In the genomic region with DNA sequence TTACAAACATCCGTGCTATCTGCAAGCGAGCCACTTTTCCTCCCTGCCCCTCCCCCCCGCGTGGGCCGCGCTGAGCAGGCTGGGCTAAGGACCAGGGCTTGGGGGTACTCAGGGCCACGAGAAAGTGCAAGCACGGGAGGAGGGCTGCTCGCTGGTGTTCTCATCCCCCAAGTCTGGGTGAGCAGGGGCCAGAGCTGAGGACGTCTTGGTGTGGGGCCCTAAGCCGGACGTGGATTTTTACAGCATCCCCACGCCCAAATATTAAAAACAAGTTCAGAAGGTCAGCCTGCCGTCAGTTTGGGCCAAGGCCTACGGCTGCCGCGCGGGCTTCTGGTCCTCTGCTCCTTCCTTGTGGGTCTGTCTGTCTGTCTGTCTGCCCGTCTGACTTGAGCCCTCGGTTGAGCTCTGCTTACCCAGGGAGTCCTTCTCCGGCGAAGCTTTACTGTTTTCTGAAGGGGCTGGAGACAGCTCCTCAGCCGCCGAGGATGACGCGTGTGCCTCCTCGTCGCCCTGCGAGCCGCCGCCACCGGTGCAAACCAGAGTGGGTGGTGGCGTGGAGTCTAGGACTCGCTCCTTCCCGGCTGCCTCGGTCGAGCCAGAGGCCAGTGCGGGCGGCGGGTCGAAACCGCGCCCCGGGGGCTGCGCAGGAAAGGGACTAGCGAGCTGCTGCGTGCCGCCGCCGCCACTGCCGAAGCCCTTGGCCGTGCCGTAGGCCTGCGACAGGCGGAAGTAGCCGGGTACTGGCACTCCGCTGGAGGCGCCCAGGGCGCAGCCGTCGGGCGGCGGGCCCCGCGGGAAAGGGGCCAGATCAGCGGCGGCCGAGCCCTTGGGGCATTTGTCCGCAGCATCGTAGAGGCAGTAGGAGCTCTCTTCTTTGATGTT, we compare ENCODE assay signal across 9 mouse cellular contexts. TPM values are rescaled to one million over a fixed set of nuclear protein-coding genes. Genes with fewer than 3 reads are reported as not detected.
DNase-seq lines count a peak whose midpoint lies in the region; ATAC-seq and TF ChIP-seq lines count a peak whose summit lies in the region.
"Had no signal": no experiment of that assay in that cellular context is flagged by ENCODE, and none has a peak within 500 bp of the region (broad histone marks: within the 10 kb centered on the region; RNA-seq: fewer than 3 reads in every experiment).

No protein-coding gene starts in this region.

- peaks cover 90% of the 10 kb centered on the region for H3K27me3 ChIP-seq in lung, embryonic 16.5 days (ENCODE audit: control insufficient read depth, insufficient read depth, low read depth, low read length)
- peaks cover 97% of the 10 kb centered on the region for H3K27me3 ChIP-seq in embryonic facial prominence, embryonic 15.5 days
- no peaks in the 10 kb centered on the region for H3K27me3 ChIP-seq in kidney, postnatal 0 days (ENCODE audit: insufficient read depth, low read length)
- H3K27me3 ChIP-seq in stomach, embryonic 14.5 days (ENCODE audit: control insufficient read depth, insufficient read depth, low read length), result peaks cover 70% of the 10 kb centered on the region
- peaks cover 98% of the 10 kb centered on the region for H3K27me3 ChIP-seq in midbrain, embryonic 14.5 days (ENCODE audit: control insufficient read depth, insufficient read depth, low read length)

- peak overlapping the region; percentile 20 for H3K4me3 ChIP-seq in lung, embryonic 16.5 days (ENCODE audit: low read length)
- peak overlapping the region; percentile 13; the same call in 1 of the 2 replicates for H3K4me3 ChIP-seq in embryonic facial prominence, embryonic 15.5 days (replicated peaks)
- peak overlapping the region; percentile 85 for H3K4me3 ChIP-seq in kidney, postnatal 0 days (replicated peaks; ENCODE audit: low read depth, low read length)
- H3K4me3 ChIP-seq in stomach, embryonic 14.5 days (ENCODE audit: low read depth, low read length), result peak overlapping the region; percentile 8; the same call in 1 of the 2 replicates
- no peak overlapping the region for H3K4me3 ChIP-seq in midbrain, embryonic 14.5 days (replicated peaks; ENCODE audit: low read depth, low read length)

- no peak for TF ChIP-seq CTCF in kidney, postnatal 0 days (IDR thresholded peaks at IDR 0.05; ENCODE audit: low read depth)

- WGBS in lung, embryonic 16.5 days, result under 1% methylated on average over 70 of the region's 70 CpGs
- under 1% methylated on average over 70 of the region's 70 CpGs for WGBS in embryonic facial prominence, embryonic 15.5 days
- under 1% methylated on average over 68 of the region's 70 CpGs for WGBS in kidney, postnatal 0 days
- WGBS in stomach, embryonic 14.5 days, result 2% methylated on average over 70 of the region's 70 CpGs
- under 1% methylated on average over 70 of the region's 70 CpGs for WGBS in midbrain, embryonic 14.5 days

- no peaks in the 10 kb centered on the region for H3K36me3 ChIP-seq in lung, embryonic 16.5 days (ENCODE audit: control insufficient read depth, insufficient read depth, low read length)
- H3K36me3 ChIP-seq in embryonic facial prominence, embryonic 15.5 days, result no peaks in the 10 kb centered on the region
- no peaks in the 10 kb centered on the region; the same call in 1 of the 2 replicates for H3K36me3 ChIP-seq in kidney, postnatal 0 days (ENCODE audit: insufficient read depth, low read length)
- H3K36me3 ChIP-seq in stomach, embryonic 14.5 days (ENCODE audit: control insufficient read depth, insufficient read depth, low read length), result no peaks in the 10 kb centered on the region
- no peaks in the 10 kb centered on the region for H3K36me3 ChIP-seq in midbrain, embryonic 14.5 days (ENCODE audit: control insufficient read depth, insufficient read depth, low read length)

- H3K9me3 ChIP-seq in lung, embryonic 16.5 days (ENCODE audit: control insufficient read depth, low read length), result no peaks in the 10 kb centered on the region
- no peaks in the 10 kb centered on the region for H3K9me3 ChIP-seq in embryonic facial prominence, embryonic 15.5 days (replicated peaks)
- no peaks in the 10 kb centered on the region for H3K9me3 ChIP-seq in kidney, postnatal 0 days (replicated peaks; ENCODE audit: low read length)
- H3K9me3 ChIP-seq in stomach, embryonic 14.5 days (ENCODE audit: control insufficient read depth, low read depth, low read length), result no peaks in the 10 kb centered on the region
- no peaks in the 10 kb centered on the region for H3K9me3 ChIP-seq in midbrain, embryonic 14.5 days (ENCODE audit: control insufficient read depth, low read length)

- no peak overlapping the region for H3K27ac ChIP-seq in lung, embryonic 16.5 days (ENCODE audit: low read length)
- no peak overlapping the region for H3K27ac ChIP-seq in embryonic facial prominence, embryonic 15.5 days (replicated peaks)
- peak overlapping the region; percentile 97 for H3K27ac ChIP-seq in kidney, postnatal 0 days
- H3K27ac ChIP-seq in stomach, embryonic 14.5 days (ENCODE audit: low read length), result no peak overlapping the region
- no peak overlapping the region for H3K27ac ChIP-seq in midbrain, embryonic 14.5 days (replicated peaks; ENCODE audit: low read depth, low read length)

- no peak overlapping the region for H3K4me2 ChIP-seq in lung, embryonic 16.5 days (ENCODE audit: low read depth, low read length)
- no peak overlapping the region for H3K4me2 ChIP-seq in embryonic facial prominence, embryonic 15.5 days (replicated peaks)
- peak overlapping the region; percentile 92 for H3K4me2 ChIP-seq in kidney, postnatal 0 days (ENCODE audit: low read length)
- no peak overlapping the region for H3K4me2 ChIP-seq in stomach, embryonic 14.5 days (replicated peaks; ENCODE audit: low read depth, low read length)
- no peak overlapping the region for H3K4me2 ChIP-seq in midbrain, embryonic 14.5 days (ENCODE audit: low read length)

- DNase-seq in lung, postnatal 14 days, result no peak
- peak; percentile 87 for DNase-seq in kidney, postnatal 0 days (ENCODE audit: low spot score)
- no peak for DNase-seq in embryo, embryonic 10 days (ENCODE audit: low spot score)
- DNase-seq in cerebellum, postnatal 25 days, result no peak
- DNase-seq in midbrain, embryonic 14.5 days, result no peak

- peaks cover 2% of the 10 kb centered on the region; the same call in 1 of the 2 replicates for H3K4me1 ChIP-seq in lung, embryonic 16.5 days (replicated peaks; ENCODE audit: control insufficient read depth, insufficient read depth, low read length)
- peaks cover 19% of the 10 kb centered on the region for H3K4me1 ChIP-seq in embryonic facial prominence, embryonic 15.5 days
- peaks cover 4% of the 10 kb centered on the region; the same call in 1 of the 2 replicates for H3K4me1 ChIP-seq in kidney, postnatal 0 days (replicated peaks; ENCODE audit: insufficient read depth, low read length)
- H3K4me1 ChIP-seq in stomach, embryonic 14.5 days (ENCODE audit: control insufficient read depth, insufficient read depth, low read length), result 0 out of 2 replicates have a peak, but pooled peaks cover 3% of the 10 kb centered on the region
- H3K4me1 ChIP-seq in midbrain, embryonic 14.5 days (ENCODE audit: control insufficient read depth, insufficient read depth, low read length), result no peaks in the 10 kb centered on the region

- H3K9ac ChIP-seq in lung, embryonic 16.5 days (ENCODE audit: low read length), result no peak overlapping the region
- no peak overlapping the region for H3K9ac ChIP-seq in embryonic facial prominence, embryonic 15.5 days
- peak overlapping the region; percentile 98 for H3K9ac ChIP-seq in kidney, postnatal 0 days (ENCODE audit: low read depth, low read length)
- no peak overlapping the region for H3K9ac ChIP-seq in stomach, embryonic 14.5 days (replicated peaks; ENCODE audit: low read depth, low read length)
- H3K9ac ChIP-seq in midbrain, embryonic 14.5 days (replicated peaks; ENCODE audit: low read length), result no peak overlapping the region

- peak; percentile 23; the same call in 1 of the 2 replicates for ATAC-seq in lung, embryonic 16.5 days (ENCODE audit: low read depth)
- no peak for ATAC-seq in embryonic facial prominence, embryonic 15.5 days (ENCODE audit: insufficient number of reproducible peaks, low FRiP score, low TSS enrichment, low read depth)
- peak; percentile 40 for ATAC-seq in kidney, postnatal 0 days (replicated peaks; ENCODE audit: low FRiP score, low read depth)
- no peak for ATAC-seq in stomach, embryonic 14.5 days (ENCODE audit: insufficient number of reproducible peaks, insufficient read depth, low FRiP score, low read depth)
- no peak for ATAC-seq in midbrain, embryonic 14.5 days (ENCODE audit: low FRiP score, low TSS enrichment)

RNA-seq across cellular contexts. Expression of a gene that starts 2.9 kb away (rescaled TPM):
- polyA plus RNA-seq in lung, embryonic 16.5 days (2015; fragmentation: Nextera tagmentation; extraction: Ambion mirVana), result 0.06 and 0.41 TPM in 2 replicates
- 0.13 TPM in 1 of 2 replicates, not detected in the other for polyA plus RNA-seq in embryonic facial prominence, embryonic 15.5 days (2015; fragmentation: Nextera tagmentation; extraction: Ambion mirVana)
- 57.3 and 57.8 TPM in 2 replicates for polyA plus RNA-seq in kidney, postnatal 0 days (2015; fragmentation: Nextera tagmentation; extraction: Ambion mirVana)
- polyA plus RNA-seq in stomach, embryonic 14.5 days (2014; fragmentation: Nextera tagmentation; extraction: Ambion mirVana), result 1.5 and 1.9 TPM in 2 replicates
- not detected in 2 replicates for polyA plus RNA-seq in midbrain, embryonic 14.5 days (2014; fragmentation: Nextera tagmentation; extraction: Ambion mirVana)

RNA-seq across cellular contexts. Expression of a gene that starts 6.9 kb away (rescaled TPM):
- polyA plus RNA-seq in lung, embryonic 16.5 days (2015; fragmentation: Nextera tagmentation; extraction: Ambion mirVana), result 0.21 TPM in 1 of 2 replicates, not detected in the other
- not detected in 2 replicates for polyA plus RNA-seq in embryonic facial prominence, embryonic 15.5 days (2015; fragmentation: Nextera tagmentation; extraction: Ambion mirVana)
- polyA plus RNA-seq in kidney, postnatal 0 days (2015; fragmentation: Nextera tagmentation; extraction: Ambion mirVana), result 175 and 183 TPM in 2 replicates
- not detected in 2 replicates for polyA plus RNA-seq in stomach, embryonic 14.5 days (2014; fragmentation: Nextera tagmentation; extraction: Ambion mirVana)
- not detected in 2 replicates for polyA plus RNA-seq in midbrain, embryonic 14.5 days (2014; fragmentation: Nextera tagmentation; extraction: Ambion mirVana)
- polyA plus RNA-seq: liver, adult 2 months had no signal

RNA-seq across cellular contexts. Expression of a gene that starts 11.8 kb away (rescaled TPM):
- polyA plus RNA-seq in lung, embryonic 16.5 days (2015; fragmentation: Nextera tagmentation; extraction: Ambion mirVana), result not detected in 2 replicates
- polyA plus RNA-seq in embryonic facial prominence, embryonic 15.5 days (2015; fragmentation: Nextera tagmentation; extraction: Ambion mirVana), result not detected in 2 replicates
- polyA plus RNA-seq in kidney, postnatal 0 days (2015; fragmentation: Nextera tagmentation; extraction: Ambion mirVana), result 24.7 and 27.7 TPM in 2 replicates
- polyA plus RNA-seq in stomach, embryonic 14.5 days (2014; fragmentation: Nextera tagmentation; extraction: Ambion mirVana), result not detected in 2 replicates
- not detected in 2 replicates for polyA plus RNA-seq in midbrain, embryonic 14.5 days (2014; fragmentation: Nextera tagmentation; extraction: Ambion mirVana)
- polyA plus RNA-seq: liver, adult 2 months had no signal

RNA-seq across cellular contexts. Expression of a gene that starts 12.1 kb away (rescaled TPM):
- 5.8 and 6.9 TPM in 2 replicates for polyA plus RNA-seq in lung, embryonic 16.5 days (2015; fragmentation: Nextera tagmentation; extraction: Ambion mirVana)
- not detected in 2 replicates for polyA plus RNA-seq in embryonic facial prominence, embryonic 15.5 days (2015; fragmentation: Nextera tagmentation; extraction: Ambion mirVana)
- polyA plus RNA-seq in kidney, postnatal 0 days (2015; fragmentation: Nextera tagmentation; extraction: Ambion mirVana), result 29.7 and 31.7 TPM in 2 replicates
- 13.7 and 13.9 TPM in 2 replicates for polyA plus RNA-seq in stomach, embryonic 14.5 days (2014; fragmentation: Nextera tagmentation; extraction: Ambion mirVana)
- polyA plus RNA-seq in midbrain, embryonic 14.5 days (2014; fragmentation: Nextera tagmentation; extraction: Ambion mirVana), result not detected in 2 replicates

RNA-seq across cellular contexts. Expression of a gene that starts 20.6 kb away (rescaled TPM):
- polyA plus RNA-seq in lung, embryonic 16.5 days (2015; fragmentation: Nextera tagmentation; extraction: Ambion mirVana), result not detected in 2 replicates
- not detected in 2 replicates for polyA plus RNA-seq in embryonic facial prominence, embryonic 15.5 days (2015; fragmentation: Nextera tagmentation; extraction: Ambion mirVana)
- polyA plus RNA-seq in kidney, postnatal 0 days (2015; fragmentation: Nextera tagmentation; extraction: Ambion mirVana), result 0.66 and 2.1 TPM in 2 replicates
- polyA plus RNA-seq in stomach, embryonic 14.5 days (2014; fragmentation: Nextera tagmentation; extraction: Ambion mirVana), result not detected in 2 replicates
- polyA plus RNA-seq in midbrain, embryonic 14.5 days (2014; fragmentation: Nextera tagmentation; extraction: Ambion mirVana), result not detected in 2 replicates
- polyA plus RNA-seq: liver, adult 2 months had no signal

Comparison
In these comparisons a context has a peak if more than half of its experiments do, and no peak if none do; other contexts are left out.
1. ATAC-seq: peak in lung, embryonic 16.5 days (single experiment) and kidney, postnatal 0 days (single experiment); none in embryonic facial prominence, embryonic 15.5 days (single experiment), stomach, embryonic 14.5 days (single experiment) and midbrain, embryonic 14.5 days (single experiment).
2. RNA of a gene that starts 2.9 kb away (polyA plus RNA-seq): 57.3 to 57.8 TPM in kidney, postnatal 0 days; 1.5 to 1.9 TPM in stomach, embryonic 14.5 days, 0.13 TPM in embryonic facial prominence, embryonic 15.5 days, 0.06 to 0.41 TPM in lung, embryonic 16.5 days and not detected in midbrain, embryonic 14.5 days; every median in the first group is over 10 times any median in the second.
3. RNA of a gene that starts 6.9 kb away (polyA plus RNA-seq): 175 to 183 TPM in kidney, postnatal 0 days; not detected in embryonic facial prominence, embryonic 15.5 days, 0.21 TPM in lung, embryonic 16.5 days, not detected in stomach, embryonic 14.5 days and not detected in midbrain, embryonic 14.5 days; every median in the first group is over 100 times any median in the second.
4. RNA of a gene that starts 11.8 kb away (polyA plus RNA-seq): 24.7 to 27.7 TPM in kidney, postnatal 0 days; not detected in lung, embryonic 16.5 days, not detected in embryonic facial prominence, embryonic 15.5 days, not detected in stomach, embryonic 14.5 days and not detected in midbrain, embryonic 14.5 days; every median in the first group is over 10 times any median in the second.